Mouse (Mus musculus): ENCODE data around the gene St7.

The St7 gene

GRCm38 (mm10) chr6:17913315-17913714 lies 220.6 kb downstream of the St7 start:
- DNase-seq, result no peak

GRCm38 (mm10) chr6:17914300-17914699 lies 221.6 kb downstream of the St7 start:
- no peak for DNase-seq

- no peak for DNase-seq
Measured at GRCm38 (mm10) chr6:17917233-17917632, 224.5 kb downstream of the St7 start.

- DNase-seq, result no peak
Measured at GRCm38 (mm10) chr6:17922180-17922579, 229.4 kb downstream of the St7 start.

GRCm38 (mm10) chr6:17922967-17923366 lies 230.2 kb downstream of the St7 start:
- DNase-seq, result no peak

GRCm38 (mm10) chr6:17923370-17923769 lies 230.6 kb downstream of the St7 start:
- no peak for DNase-seq

GRCm38 (mm10) chr6:17923894-17924505 lies 231.3 kb downstream of the St7 start:
- DNase-seq, result no peak

- no peak for DNase-seq
Measured at GRCm38 (mm10) chr6:17925267-17925666, 232.5 kb downstream of the St7 start.

- no peak for DNase-seq
Measured at GRCm38 (mm10) chr6:17927746-17928145, 235.0 kb downstream of the St7 start.

GRCm38 (mm10) chr6:17931187-17931586 lies 238.5 kb downstream of the St7 start:
- no peak for DNase-seq

GRCm38 (mm10) chr6:17931835-17932234 lies 239.1 kb downstream of the St7 start:
- DNase-seq, result no peak

GRCm38 (mm10) chr6:17932806-17933205 lies 240.1 kb downstream of the St7 start:
- no peak for DNase-seq

GRCm38 (mm10) chr6:17938631-17939346 lies 246.1 kb downstream of the St7 start:
- no peak for DNase-seq

GRCm38 (mm10) chr6:17941916-17942315 lies 249.2 kb downstream of the St7 start:
- DNase-seq, result no peak

- DNase-seq, result no peak
Measured at GRCm38 (mm10) chr6:17942344-17942743, 249.6 kb downstream of the St7 start.

GRCm38 (mm10) chr6:17943877-17944617 lies 251.3 kb downstream of the St7 start:
- no peak for DNase-seq

GRCm38 (mm10) chr6:17946456-17946855 lies 253.7 kb downstream of the St7 start:
- no peak for DNase-seq

GRCm38 (mm10) chr6:17947130-17947831 lies 254.5 kb downstream of the St7 start:
- no peak for DNase-seq

- no peak for DNase-seq
Measured at GRCm38 (mm10) chr6:17949103-17949502, 256.4 kb downstream of the St7 start.

GRCm38 (mm10) chr6:17951779-17952178 lies 259.0 kb downstream of the St7 start:
- no peak for DNase-seq

- DNase-seq, result no peak
Measured at GRCm38 (mm10) chr6:17963455-17963854, 270.7 kb downstream of the St7 start.

- no peak for DNase-seq
Measured at GRCm38 (mm10) chr6:17968467-17969144, 275.9 kb downstream of the St7 start.

- DNase-seq, result no peak
Measured at GRCm38 (mm10) chr6:17969815-17970214, 277.1 kb downstream of the St7 start.

All from right cerebral cortex, postnatal 14 days (tissue).